Mouse (Mus musculus): ENCODE measurements around the gene Olfr1116. TPM values are rescaled to one million over a fixed set of nuclear protein-coding genes. Genes with fewer than 3 reads are reported as not detected.
"Not testable (repeated sequence)": the region's sequence is repeated elsewhere in the genome, so short reads cannot be mapped to it uniquely, and the experiment has no call there.

Olfr1116 gene
- polyA plus RNA-seq (2015; fragmentation: Nextera tagmentation; extraction: Ambion mirVana), result not detected in 2 replicates

DNA sequence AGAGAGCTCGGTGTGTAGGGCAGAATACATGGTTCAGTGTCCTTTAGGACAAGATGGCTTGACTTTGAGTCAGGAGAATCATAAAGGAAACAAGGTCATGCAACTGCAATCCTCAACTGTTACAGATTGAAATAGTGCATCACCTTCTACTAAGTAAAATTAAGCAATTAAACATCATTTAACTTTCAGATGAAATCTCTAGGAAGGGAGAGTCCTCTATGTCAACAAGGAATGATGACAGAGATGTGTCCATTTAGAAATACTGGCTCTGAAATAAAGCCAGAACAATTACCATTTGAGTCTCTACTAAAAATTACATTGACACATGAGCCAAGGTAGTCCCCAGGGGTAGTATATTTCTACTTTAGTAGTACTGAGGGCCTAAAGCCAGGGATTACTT is at the start of gene Olfr1116:
TSS of gene Olfr1116 (plus strand) at position 301 of the 400 bp plus-strand sequence.
- Histone ChIP-seq H3K9ac (ENCODE audit: low read length) (no peak within 1 kb of the TSS), H3K4me1 (replicated peaks; ENCODE audit: control insufficient read depth, insufficient read depth, low read length) (no peaks in the 10 kb centered on the region), H3K36me3 (ENCODE audit: control insufficient read depth, insufficient read depth, low read length) (no peaks in the 10 kb centered on the region), H3K4me2 (ENCODE audit: low read depth, low read length) (no peak within 1 kb of the TSS), H3K27me3 (ENCODE audit: control insufficient read depth, insufficient read depth, low read depth, low read length) (no peaks in the 10 kb centered on the region), H3K4me3 (ENCODE audit: low read length) (no peak within 1 kb of the TSS), H3K9me3 (ENCODE audit: control insufficient read depth, low read length) (no peaks in the 10 kb centered on the region), H3K27ac (ENCODE audit: low read length) (no peak within 1 kb of the TSS)
- WGBS, result 75% methylated on average over 1 of the region's 1 CpGs
- ATAC-seq (ENCODE audit: low read depth), result no peak

DNA sequence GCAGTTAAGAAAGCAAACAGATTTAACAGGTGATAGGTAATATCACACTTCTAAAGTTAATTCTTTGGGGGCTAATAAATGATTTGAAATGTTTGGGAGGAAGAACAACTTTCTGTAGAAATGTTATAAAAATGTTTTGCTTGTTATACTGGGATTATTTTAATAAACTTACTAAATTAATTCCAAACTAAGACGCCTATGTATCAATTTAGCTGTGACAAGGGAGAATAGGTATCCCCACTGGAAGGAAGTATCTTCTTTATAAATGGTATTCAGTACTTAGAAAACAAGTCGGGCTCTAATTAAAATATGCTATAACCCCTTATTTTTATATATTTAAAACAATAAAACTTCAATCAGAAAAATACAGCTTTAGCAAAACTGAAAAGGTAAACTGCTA is 19.6 kb upstream of the Olfr1116 start, which contains the start of gene Olfr1115:
TSS of gene Olfr1115 (plus strand) at position 301 of the 400 bp plus-strand sequence.
- Histone ChIP-seq H3K9me3 (ENCODE audit: control insufficient read depth, low read length) (no peaks in the 10 kb centered on the region), H3K36me3 (ENCODE audit: control insufficient read depth, insufficient read depth, low read length) (no peaks in the 10 kb centered on the region), H3K27me3 (ENCODE audit: control insufficient read depth, insufficient read depth, low read depth, low read length) (no peaks in the 10 kb centered on the region), H3K27ac (ENCODE audit: low read length) (no peak within 1 kb of the TSS), H3K4me3 (ENCODE audit: low read length) (no peak within 1 kb of the TSS), H3K4me2 (ENCODE audit: low read depth, low read length) (no peak within 1 kb of the TSS), H3K9ac (ENCODE audit: low read length) (no peak within 1 kb of the TSS), H3K4me1 (replicated peaks; ENCODE audit: control insufficient read depth, insufficient read depth, low read length) (no peaks in the 10 kb centered on the region)
- ATAC-seq (ENCODE audit: low read depth), result no peak
- WGBS, result 77% methylated on average over 2 of the region's 2 CpGs

DNA sequence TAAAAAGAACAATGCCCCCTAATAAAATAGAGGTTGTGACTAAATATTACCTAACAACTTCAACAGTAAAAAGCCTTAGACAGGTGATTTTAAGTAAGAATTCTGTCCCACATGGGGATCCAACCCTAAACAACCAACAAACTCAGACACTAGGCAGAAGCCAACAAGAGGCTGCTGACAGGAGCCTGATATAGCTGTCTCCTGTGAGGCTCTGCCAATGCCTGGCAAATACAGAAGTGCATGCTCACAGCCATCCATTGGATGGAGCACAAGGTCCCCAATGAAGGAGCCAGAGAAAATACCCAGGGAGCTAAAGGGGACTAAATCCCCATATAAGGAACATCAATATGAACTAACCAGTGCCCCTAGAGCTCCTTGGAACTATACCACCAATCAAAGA is 26.6 kb downstream of the Olfr1116 start:
- not testable (repeated sequence) for ATAC-seq (ENCODE audit: low read depth); H3K9me3 ChIP-seq (ENCODE audit: control insufficient read depth, low read length); H3K9ac ChIP-seq (ENCODE audit: low read length); H3K4me3 ChIP-seq (ENCODE audit: low read length); H3K27ac ChIP-seq (ENCODE audit: low read length); H3K27me3 ChIP-seq (ENCODE audit: control insufficient read depth, insufficient read depth, low read depth, low read length); H3K4me2 ChIP-seq (ENCODE audit: low read depth, low read length); H3K36me3 ChIP-seq (ENCODE audit: control insufficient read depth, insufficient read depth, low read length); H3K4me1 ChIP-seq (replicated peaks; ENCODE audit: control insufficient read depth, insufficient read depth, low read length)

DNA sequence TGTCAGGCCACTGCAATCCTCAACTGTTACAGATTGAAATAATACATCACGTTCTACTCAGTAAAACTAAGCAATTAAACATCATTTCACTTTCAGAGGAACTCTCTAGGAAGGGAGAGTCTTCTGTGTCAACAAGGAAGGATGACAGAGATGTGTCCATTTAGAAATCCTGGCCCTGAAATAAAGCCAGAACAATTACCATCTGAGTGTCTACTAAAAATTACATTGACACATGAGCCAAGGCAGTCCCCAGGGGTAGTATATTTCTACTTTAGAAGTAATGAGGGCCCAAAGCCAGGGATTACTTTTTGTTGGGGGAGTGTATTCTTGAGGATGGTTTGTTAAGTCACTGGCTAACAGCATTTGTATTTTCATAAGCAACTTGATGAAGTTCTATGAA is 39.9 kb downstream of the Olfr1116 start, which contains the start of gene Olfr1118:
TSS of gene Olfr1118 (plus strand) at position 301 of the 400 bp plus-strand sequence.
- no peak for ATAC-seq (ENCODE audit: low read depth)
- Histone ChIP-seq H3K9ac (ENCODE audit: low read length) (no peak within 1 kb of the TSS), H3K4me3 (ENCODE audit: low read length) (no peak within 1 kb of the TSS), H3K27ac (ENCODE audit: low read length) (no peak within 1 kb of the TSS), H3K4me2 (ENCODE audit: low read depth, low read length) (no peak within 1 kb of the TSS), H3K9me3 (ENCODE audit: control insufficient read depth, low read length) (no peaks in the 10 kb centered on the region), H3K4me1 (replicated peaks; ENCODE audit: control insufficient read depth, insufficient read depth, low read length) (no peaks in the 10 kb centered on the region), H3K27me3 (ENCODE audit: control insufficient read depth, insufficient read depth, low read depth, low read length) (no peaks in the 10 kb centered on the region), H3K36me3 (ENCODE audit: control insufficient read depth, insufficient read depth, low read length) (no peaks in the 10 kb centered on the region)
- WGBS, result 45% methylated on average over 1 of the region's 1 CpGs

Small RNAs within 50 kb of the gene (microRNA-seq; reads per million reads assigned to microRNA genes)
- not detected for gene Gm27438

Other genes with a start within 250 kb of the Olfr1116 start
- gene Olfr1104, start 240.5 kb upstream of the Olfr1116 start, polyA plus RNA-seq (2015; fragmentation: Nextera tagmentation; extraction: Ambion mirVana), result not detected in 2 replicates
- gene Olfr1105, start 231.0 kb upstream of the Olfr1116 start, polyA plus RNA-seq (2015; fragmentation: Nextera tagmentation; extraction: Ambion mirVana), result not detected in 2 replicates
- not detected in 2 replicates for gene Olfr1106, start 215.3 kb upstream of the Olfr1116 start, polyA plus RNA-seq (2015; fragmentation: Nextera tagmentation; extraction: Ambion mirVana)
- not detected in 2 replicates for gene Olfr1107, start 191.7 kb upstream of the Olfr1116 start, polyA plus RNA-seq (2015; fragmentation: Nextera tagmentation; extraction: Ambion mirVana)
- not detected in 2 replicates for gene Olfr1109, start 171.5 kb upstream of the Olfr1116 start, polyA plus RNA-seq (2015; fragmentation: Nextera tagmentation; extraction: Ambion mirVana)
- not detected in 2 replicates for gene Olfr259, start 153.0 kb upstream of the Olfr1116 start, polyA plus RNA-seq (2015; fragmentation: Nextera tagmentation; extraction: Ambion mirVana)
- gene Olfr1110, start 127.2 kb upstream of the Olfr1116 start, polyA plus RNA-seq (2015; fragmentation: Nextera tagmentation; extraction: Ambion mirVana), result not detected in 2 replicates
- gene Olfr1111, start 114.9 kb upstream of the Olfr1116 start, polyA plus RNA-seq (2015; fragmentation: Nextera tagmentation; extraction: Ambion mirVana), result not detected in 2 replicates
- not detected in 2 replicates for gene Olfr1112, start 79.7 kb upstream of the Olfr1116 start, polyA plus RNA-seq (2015; fragmentation: Nextera tagmentation; extraction: Ambion mirVana)
- gene Olfr1113, start 58.6 kb upstream of the Olfr1116 start, polyA plus RNA-seq (2015; fragmentation: Nextera tagmentation; extraction: Ambion mirVana), result not detected in 2 replicates
- gene Olfr1115, start 19.5 kb upstream of the Olfr1116 start, polyA plus RNA-seq (2015; fragmentation: Nextera tagmentation; extraction: Ambion mirVana), result not detected in 2 replicates
- gene Olfr1118, start 40.0 kb downstream of the Olfr1116 start, polyA plus RNA-seq (2015; fragmentation: Nextera tagmentation; extraction: Ambion mirVana), result not detected in 2 replicates
- not detected in 2 replicates for gene Olfr1120, start 87.3 kb downstream of the Olfr1116 start, polyA plus RNA-seq (2015; fragmentation: Nextera tagmentation; extraction: Ambion mirVana)
- not detected in 2 replicates for gene Olfr1121, start 102.4 kb downstream of the Olfr1116 start, polyA plus RNA-seq (2015; fragmentation: Nextera tagmentation; extraction: Ambion mirVana)
- gene Olfr1122, start 118.3 kb downstream of the Olfr1116 start, polyA plus RNA-seq (2015; fragmentation: Nextera tagmentation; extraction: Ambion mirVana), result not detected in 2 replicates
- gene Olfr1123, start 149.1 kb downstream of the Olfr1116 start, polyA plus RNA-seq (2015; fragmentation: Nextera tagmentation; extraction: Ambion mirVana), result not detected in 2 replicates
- 0.06 TPM in 1 of 2 replicates, not detected in the other for gene Olfr1124, start 162.7 kb downstream of the Olfr1116 start, polyA plus RNA-seq (2015; fragmentation: Nextera tagmentation; extraction: Ambion mirVana)
- gene Olfr1126, start 186.4 kb downstream of the Olfr1116 start, polyA plus RNA-seq (2015; fragmentation: Nextera tagmentation; extraction: Ambion mirVana), result not detected in 2 replicates
- gene Pramel7, start 229.6 kb downstream of the Olfr1116 start, polyA plus RNA-seq (2015; fragmentation: Nextera tagmentation; extraction: Ambion mirVana), result not detected in 2 replicates
- gene Pramel6, start 239.0 kb downstream of the Olfr1116 start, polyA plus RNA-seq (2015; fragmentation: Nextera tagmentation; extraction: Ambion mirVana), result not detected in 2 replicates